In the genomic region with DNA sequence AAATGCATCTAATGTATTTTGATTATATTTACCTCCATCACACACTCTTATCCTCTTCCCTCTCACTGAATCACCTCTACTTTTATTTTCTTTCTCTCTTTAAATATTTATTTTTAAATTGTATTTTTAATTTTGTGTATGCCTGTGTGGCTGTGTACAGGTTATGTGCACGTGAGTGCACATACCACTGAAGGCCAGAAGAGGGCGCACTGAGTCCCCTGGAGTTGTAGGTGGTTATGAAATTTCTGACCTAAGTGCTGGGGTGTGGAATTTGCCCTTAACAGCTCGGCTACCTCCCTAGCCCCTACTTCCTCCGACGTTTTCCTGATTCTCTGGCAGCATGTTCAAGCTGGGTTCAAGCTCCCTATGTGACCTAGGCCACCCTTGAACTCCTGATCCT, we compare ENCODE assay signal across 27 mouse cellular contexts. TPM values are rescaled to one million over a fixed set of nuclear protein-coding genes. Genes with fewer than 3 reads are reported as not detected.
A peak's percentile ranks its signal among the peaks of the same experiment; 100 is the strongest.
DNase-seq lines count a peak whose midpoint lies in the region; ATAC-seq and TF ChIP-seq lines count a peak whose summit lies in the region.
"Had no signal": no experiment of that assay in that cellular context is flagged by ENCODE, and none has a peak within 500 bp of the region (broad histone marks: within the 10 kb centered on the region; RNA-seq: fewer than 3 reads in every experiment).

No protein-coding gene starts in this region.

- H3K9me3 ChIP-seq in hindbrain, postnatal 0 days (ENCODE audit: low read length), result no peaks in the 10 kb centered on the region
- H3K9me3 ChIP-seq in hindbrain, embryonic 10.5 days, result peaks cover 6% of the 10 kb centered on the region
- H3K9me3 ChIP-seq in liver, postnatal 0 days (ENCODE audit: low read length), result no peaks in the 10 kb centered on the region
- H3K9me3 ChIP-seq in liver, embryonic 11.5 days (ENCODE audit: control insufficient read depth, low read length), result no peaks in the 10 kb centered on the region
- no peaks in the 10 kb centered on the region; the same call in 1 of the 2 replicates for H3K9me3 ChIP-seq in ES-Bruce4 (replicated peaks; ENCODE audit: control insufficient read depth, insufficient read depth, low read length, poor library complexity, severe bottlenecking)
- H3K9me3 ChIP-seq: hindbrain, embryonic 12.5 days; liver, embryonic 13.5 days had no signal

- TF ChIP-seq POLR2A in ES-Bruce4 (IDR thresholded peaks at IDR 0.05; ENCODE audit: insufficient read depth, low read length), result no peak

- TF ChIP-seq EP300 in liver, postnatal 0 days (IDR thresholded peaks at IDR 0.05; ENCODE audit: low read depth), result no peak
- TF ChIP-seq EP300 in ES-Bruce4 (IDR thresholded peaks at IDR 0.05; ENCODE audit: insufficient read depth, low read depth, low read length), result no peak

- 77% methylated on average over 5 of the region's 5 CpGs for WGBS in hindbrain, postnatal 0 days
- WGBS in hindbrain, embryonic 10.5 days, result 87% methylated on average over 5 of the region's 5 CpGs
- 78% methylated on average over 5 of the region's 5 CpGs for WGBS in liver, postnatal 0 days (ENCODE audit: insufficient replicate concordance)
- WGBS in liver, embryonic 11.5 days, result 79% methylated on average over 5 of the region's 5 CpGs

- no peak overlapping the region for H3K27ac ChIP-seq in hindbrain, postnatal 0 days
- H3K27ac ChIP-seq in hindbrain, embryonic 10.5 days, result no peak overlapping the region
- no peak overlapping the region for H3K27ac ChIP-seq in liver, postnatal 0 days (ENCODE audit: low read depth)
- H3K27ac ChIP-seq in liver, embryonic 11.5 days (ENCODE audit: low read depth, low read length), result no peak overlapping the region
- no peak overlapping the region for H3K27ac ChIP-seq in ES-Bruce4 (ENCODE audit: insufficient read depth, low read length)
- H3K27ac ChIP-seq: hindbrain, embryonic 12.5 days; liver, embryonic 13.5 days had no signal

- no peak overlapping the region for H3K4me3 ChIP-seq in hindbrain, postnatal 0 days (ENCODE audit: low read length)
- no peak overlapping the region for H3K4me3 ChIP-seq in hindbrain, embryonic 10.5 days
- H3K4me3 ChIP-seq in liver, postnatal 0 days (ENCODE audit: low read depth, low read length), result no peak overlapping the region
- H3K4me3 ChIP-seq in liver, embryonic 11.5 days (ENCODE audit: low read depth, low read length), result no peak overlapping the region
- H3K4me3 ChIP-seq in ES-Bruce4 (ENCODE audit: low read depth, low read length), result no peak overlapping the region
- H3K4me3 ChIP-seq: erythroblast, embryonic 14.5 days; hindbrain, embryonic 12.5 days; liver, embryonic 13.5 days; megakaryocyte, embryonic 14.5 days had no signal

- TF ChIP-seq CTCF in hindbrain, postnatal 0 days (IDR thresholded peaks at IDR 0.05; ENCODE audit: low read depth), result peak; percentile 27; the same call in 1 of the 2 replicates
- peak; percentile 33 for TF ChIP-seq CTCF in liver, postnatal 0 days (IDR thresholded peaks at IDR 0.05; ENCODE audit: low read depth)
- TF ChIP-seq CTCF in ES-Bruce4 (IDR thresholded peaks at IDR 0.05; ENCODE audit: low read depth, low read length), result peak; percentile 37

- no peak overlapping the region for H3K4me2 ChIP-seq in hindbrain, postnatal 0 days (ENCODE audit: low read depth, low read length)
- no peak overlapping the region for H3K4me2 ChIP-seq in liver, postnatal 0 days (ENCODE audit: low read depth, low read length)
- no peak overlapping the region for H3K4me2 ChIP-seq in liver, embryonic 11.5 days
- H3K4me2 ChIP-seq: hindbrain, embryonic 12.5 days; liver, embryonic 13.5 days had no signal

- no peaks in the 10 kb centered on the region for H3K36me3 ChIP-seq in hindbrain, postnatal 0 days (ENCODE audit: insufficient read depth, low read length)
- H3K36me3 ChIP-seq in hindbrain, embryonic 10.5 days, result no peaks in the 10 kb centered on the region
- no peaks in the 10 kb centered on the region for H3K36me3 ChIP-seq in liver, postnatal 0 days (replicated peaks; ENCODE audit: insufficient read depth, low read length)
- no peaks in the 10 kb centered on the region for H3K36me3 ChIP-seq in liver, embryonic 11.5 days (ENCODE audit: control insufficient read depth, insufficient read depth, low read length)
- no peaks in the 10 kb centered on the region for H3K36me3 ChIP-seq in ES-Bruce4 (ENCODE audit: control insufficient read depth, insufficient read depth, low read length, poor library complexity, severe bottlenecking)
- H3K36me3 ChIP-seq: hindbrain, embryonic 12.5 days; liver, embryonic 13.5 days had no signal

- no peak for DNase-seq in hindbrain, postnatal 0 days (ENCODE audit: low spot score)
- no peak for DNase-seq in hindbrain, embryonic 10.5 days (ENCODE audit: low spot score)
- no peak for DNase-seq in liver, postnatal 0 days
- no peak for DNase-seq in liver, embryonic 11.5 days (ENCODE audit: low spot score)
- DNase-seq in naive thymus-derived CD4-positive, alpha-beta T cell, adult 2 months (ENCODE audit: low read depth), result peak; percentile 40
- no peak for DNase-seq in ovary, postnatal 10 days (ENCODE audit: low spot score)
- no peak for DNase-seq in cerebellum, postnatal 25 days
- DNase-seq: cerebellum, postnatal 36 days; heart, adult 11 months; kidney, postnatal 14 days; liver, embryonic 13.5 days; lung, postnatal 14 days; thymus, postnatal 25 days had no signal

- no peak overlapping the region for H3K9ac ChIP-seq in hindbrain, postnatal 0 days (replicated peaks; ENCODE audit: low read length)
- H3K9ac ChIP-seq in liver, postnatal 0 days (replicated peaks), result no peak overlapping the region
- H3K9ac ChIP-seq in liver, embryonic 11.5 days (ENCODE audit: low read depth, low read length), result no peak overlapping the region
- no peak overlapping the region for H3K9ac ChIP-seq in ES-Bruce4 (ENCODE audit: low read depth, poor library complexity, severe bottlenecking)
- H3K9ac ChIP-seq: hindbrain, embryonic 12.5 days; liver, embryonic 13.5 days had no signal

- ATAC-seq in hindbrain, postnatal 0 days, result no peak
- ATAC-seq in liver, postnatal 0 days, result no peak
- ATAC-seq in liver, embryonic 11.5 days (replicated peaks; ENCODE audit: low FRiP score), result no peak
- ATAC-seq: forebrain, embryonic 16.5 days; intestine, embryonic 16.5 days; midbrain, embryonic 16.5 days had no signal

- H3K4me1 ChIP-seq in hindbrain, postnatal 0 days (ENCODE audit: insufficient read depth, low read length), result no peaks in the 10 kb centered on the region
- H3K4me1 ChIP-seq in hindbrain, embryonic 10.5 days (replicated peaks), result peaks cover 18% of the 10 kb centered on the region
- H3K4me1 ChIP-seq in liver, postnatal 0 days (ENCODE audit: insufficient read depth), result peaks cover 6% of the 10 kb centered on the region; the same call in 1 of the 2 replicates
- no peaks in the 10 kb centered on the region; the same call in 1 of the 2 replicates for H3K4me1 ChIP-seq in liver, embryonic 11.5 days (replicated peaks; ENCODE audit: control insufficient read depth, insufficient read depth, low read length)
- H3K4me1 ChIP-seq in ES-Bruce4 (ENCODE audit: control insufficient read depth, insufficient read depth, low read length), result no peaks in the 10 kb centered on the region

- no peaks in the 10 kb centered on the region for H3K27me3 ChIP-seq in hindbrain, postnatal 0 days (ENCODE audit: insufficient read depth, low read length)
- H3K27me3 ChIP-seq in hindbrain, embryonic 10.5 days (ENCODE audit: insufficient read depth, poor library complexity, severe bottlenecking), result peaks cover 21% of the 10 kb centered on the region
- H3K27me3 ChIP-seq in liver, postnatal 0 days (ENCODE audit: insufficient read depth, low read length), result no peaks in the 10 kb centered on the region
- no peaks in the 10 kb centered on the region for H3K27me3 ChIP-seq in liver, embryonic 11.5 days (replicated peaks; ENCODE audit: control insufficient read depth, insufficient read depth, low read length)
- H3K27me3 ChIP-seq in ES-Bruce4 (ENCODE audit: control insufficient read depth, insufficient read depth, low read length, poor library complexity, severe bottlenecking), result no peaks in the 10 kb centered on the region; the same call in 1 of the 2 replicates

RNA-seq across cellular contexts. Expression of gene Spata32, which starts 4.5 kb away (rescaled TPM):
- 1.4 and 1.5 TPM in 2 replicates for total RNA-seq in hindbrain, postnatal 0 days (2014; rRNA removed)
- polyA plus RNA-seq in hindbrain, postnatal 0 days (2015; fragmentation: Nextera tagmentation; extraction: Ambion mirVana), result 1.6 TPM in 2 replicates
- not detected in 2 replicates for polyA plus RNA-seq in hindbrain, embryonic 10.5 days (2016; fragmentation: Nextera tagmentation; extraction: Ambion mirVana)
- polyA plus RNA-seq in liver, postnatal 0 days (2015; fragmentation: Nextera tagmentation; extraction: Ambion mirVana), result not detected in 2 replicates
- polyA plus RNA-seq in liver, embryonic 11.5 days (2014; fragmentation: Nextera tagmentation; extraction: Ambion mirVana), result not detected in 2 replicates
- not detected in 2 replicates for polyA plus RNA-seq in ES-Bruce4 (2011; ENCODE audit: insufficient read depth, insufficient read length, low read depth, missing spikeins)
- total RNA-seq: adrenal gland, postnatal 4 days; gastrocnemius, adult 18-20 months had no signal
- polyA plus RNA-seq: embryonic facial prominence, embryonic 11.5 days; erythroblast, embryonic 14.5 days; forebrain, embryonic 16.5 days; heart, postnatal 0 days; hindbrain, embryonic 12.5 days; intestine, embryonic 16.5 days; liver, embryonic 13.5 days; neural tube, embryonic 11.5 days; spleen, adult 2 months; stomach, embryonic 16.5 days had no signal

RNA-seq across cellular contexts. Expression of gene 1700023F06Rik, which starts 5.4 kb away (rescaled TPM):
- not detected in 2 replicates for total RNA-seq in hindbrain, postnatal 0 days (2014; rRNA removed)
- 3.7 and 4.7 TPM in 2 replicates for polyA plus RNA-seq in hindbrain, postnatal 0 days (2015; fragmentation: Nextera tagmentation; extraction: Ambion mirVana)
- polyA plus RNA-seq in hindbrain, embryonic 10.5 days (2016; fragmentation: Nextera tagmentation; extraction: Ambion mirVana), result 0.24 and 0.27 TPM in 2 replicates
- polyA plus RNA-seq in liver, postnatal 0 days (2015; fragmentation: Nextera tagmentation; extraction: Ambion mirVana), result 0.09 TPM in 1 of 2 replicates, not detected in the other
- polyA plus RNA-seq in liver, embryonic 11.5 days (2014; fragmentation: Nextera tagmentation; extraction: Ambion mirVana), result 0.15 TPM in 1 of 2 replicates, not detected in the other
- polyA plus RNA-seq in ES-Bruce4 (2011; ENCODE audit: insufficient read depth, insufficient read length, low read depth, missing spikeins), result 2.0 and 2.2 TPM in 2 replicates
- total RNA-seq: gastrocnemius, adult 18-20 months had no signal
- polyA plus RNA-seq: erythroblast, embryonic 14.5 days; heart, postnatal 0 days; liver, embryonic 13.5 days; neural tube, embryonic 11.5 days; spleen, adult 2 months had no signal

RNA-seq across cellular contexts. Expression of gene Fmnl1, which starts 42.8 kb away (rescaled TPM):
- total RNA-seq in hindbrain, postnatal 0 days (2014; rRNA removed), result 12.8 and 15.5 TPM in 2 replicates
- polyA plus RNA-seq in hindbrain, postnatal 0 days (2015; fragmentation: Nextera tagmentation; extraction: Ambion mirVana), result 6.4 and 6.9 TPM in 2 replicates
- polyA plus RNA-seq in hindbrain, embryonic 10.5 days (2016; fragmentation: Nextera tagmentation; extraction: Ambion mirVana), result 0.72 and 1.5 TPM in 2 replicates
- polyA plus RNA-seq in liver, postnatal 0 days (2015; fragmentation: Nextera tagmentation; extraction: Ambion mirVana), result 4.1 and 5.9 TPM in 2 replicates
- 6.3 and 6.9 TPM in 2 replicates for polyA plus RNA-seq in liver, embryonic 11.5 days (2014; fragmentation: Nextera tagmentation; extraction: Ambion mirVana)
- polyA plus RNA-seq in ES-Bruce4 (2011; ENCODE audit: insufficient read depth, insufficient read length, low read depth, missing spikeins), result 1.7 and 4.9 TPM in 2 replicates

RNA-seq across cellular contexts. Expression of gene Map3k14, which starts 53.6 kb away (rescaled TPM):
- 6.7 and 9.3 TPM in 2 replicates for total RNA-seq in hindbrain, postnatal 0 days (2014; rRNA removed)
- polyA plus RNA-seq in hindbrain, postnatal 0 days (2015; fragmentation: Nextera tagmentation; extraction: Ambion mirVana), result 1.2 and 1.5 TPM in 2 replicates
- 3.9 and 4.2 TPM in 2 replicates for polyA plus RNA-seq in hindbrain, embryonic 10.5 days (2016; fragmentation: Nextera tagmentation; extraction: Ambion mirVana)
- 0.67 and 0.78 TPM in 2 replicates for polyA plus RNA-seq in liver, postnatal 0 days (2015; fragmentation: Nextera tagmentation; extraction: Ambion mirVana)
- 1.1 and 1.6 TPM in 2 replicates for polyA plus RNA-seq in liver, embryonic 11.5 days (2014; fragmentation: Nextera tagmentation; extraction: Ambion mirVana)
- polyA plus RNA-seq in ES-Bruce4 (2011; ENCODE audit: insufficient read depth, insufficient read length, low read depth, missing spikeins), result 2.2 and 3.3 TPM in 2 replicates
